Mouse (Mus musculus) midbrain, embryonic 13.5 days (tissue): ENCODE measurements at regions not wholly inside any gene's neighbourhood (a gene's known extent, or its start where the extent isn't known, plus 50 kb on each side); places are given as distances from the start of the nearest gene placed in this dataset.

Source experiments
- ATAC-seq: fragments of 200-750 bp; cut with Nextera tagmentation; 2 replicates; pipeline ENCODE4 v1.8.0; 2017; ENCODE audit warnings: mild to moderate bottlenecking, moderate TSS enrichment, moderate library complexity
- H3K27ac ChIP-seq: fragments of 300-500 bp; sonication (generic); 2 replicates; pipeline ENCODE4 v1.5.1; 2015; ENCODE audit warnings: inconsistent platforms, mild to moderate bottlenecking, moderate library complexity
- H3K27me3 ChIP-seq: fragments of 300-500 bp; sonication (generic); 2 replicates; pipeline ENCODE4 v1.6.1; 2015; ENCODE audit warnings: mild to moderate bottlenecking, inconsistent platforms
- H3K36me3 ChIP-seq: fragments of 300-500 bp; sonication (generic); 2 replicates; pipeline ENCODE4 v1.6.1; 2015; ENCODE audit warnings: mild to moderate bottlenecking, inconsistent platforms
- H3K4me1 ChIP-seq: fragments of 300-500 bp; sonication (generic); replicated peaks from 2 replicates; pipeline ENCODE4 v1.6.1; 2015; ENCODE audit warnings: inconsistent platforms
- H3K4me2 ChIP-seq: fragments of 300-500 bp; sonication (generic); replicated peaks from 2 replicates; pipeline ENCODE4 v1.6.1; 2015; ENCODE audit warnings: moderate library complexity, mild to moderate bottlenecking, inconsistent platforms
- H3K4me3 ChIP-seq: fragments of 300-500 bp; sonication (generic); replicated peaks from 2 replicates; pipeline ENCODE4 v1.5.1; 2015; ENCODE audit warnings: mild to moderate bottlenecking, inconsistent platforms
- H3K9ac ChIP-seq: fragments of 300-500 bp; sonication (generic); replicated peaks from 2 replicates; pipeline ENCODE4 v1.6.1; 2015; ENCODE audit warnings: mild to moderate bottlenecking, inconsistent platforms
- H3K9me3 ChIP-seq: fragments of 300-500 bp; sonication (generic); 2 replicates; pipeline ENCODE4 v1.6.1; 2016; ENCODE audit warnings: mild to moderate bottlenecking, inconsistent platforms
- WGBS: fragments of 180-500 bp; shearing (Covaris S2); methylation state at CpG from one replicate; pipeline ENCODE4 v1.1.7; 2015; 5-methylcytosine and 5-hydroxymethylcytosine counted together

- H3K9me3 ChIP-seq = no peaks in the 10 kb centered on the region
- H3K9ac ChIP-seq = no peak overlapping the region
- H3K4me2 ChIP-seq = no peak overlapping the region
- H3K27me3 ChIP-seq = no peaks in the 10 kb centered on the region
- H3K4me3 ChIP-seq = no peak overlapping the region
- peaks cover 11% of the 10 kb centered on the region for H3K4me1 ChIP-seq
- ATAC-seq = no peak
- WGBS = 93% methylated on average over 6 of the region's 6 CpGs
- H3K27ac ChIP-seq = no peak overlapping the region
- H3K36me3 ChIP-seq = no peaks in the 10 kb centered on the region
These were observed 52.9 kb upstream of the Fam180a start for GRCm38 (mm10) chr6:35378851-35379250.

- WGBS = 93% methylated on average over 3 of the region's 3 CpGs
- Histone ChIP-seq H3K4me3 (no peak overlapping the region), H3K27me3 (no peaks in the 10 kb centered on the region)
These were observed 51.6 kb upstream of the Fam180a start for GRCm38 (mm10) chr6:35377535-35377934.

GRCm38 (mm10) chr6:35376526-35376925 is 50.6 kb upstream of the Fam180a start:
- ATAC-seq = no peak
- 81% methylated on average over 9 of the region's 9 CpGs for WGBS
- H3K27me3 ChIP-seq = no peaks in the 10 kb centered on the region

More at GRCm38 (mm10) chr6:35377535-35377934, 51.6 kb upstream of the Fam180a start:
- peaks cover 11% of the 10 kb centered on the region for H3K4me1 ChIP-seq
- no peak overlapping the region for H3K27ac ChIP-seq
- no peak for ATAC-seq
- H3K4me2 ChIP-seq = no peak overlapping the region
- H3K9me3 ChIP-seq = no peaks in the 10 kb centered on the region
- H3K36me3 ChIP-seq = no peaks in the 10 kb centered on the region
- H3K9ac ChIP-seq = no peak overlapping the region

More at GRCm38 (mm10) chr6:35376526-35376925, 50.6 kb upstream of the Fam180a start:
- no peak overlapping the region for H3K4me2 ChIP-seq
- no peaks in the 10 kb centered on the region for H3K9me3 ChIP-seq
- no peak overlapping the region for H3K9ac ChIP-seq
- H3K4me3 ChIP-seq = no peak overlapping the region
- H3K27ac ChIP-seq = no peak overlapping the region
- H3K36me3 ChIP-seq = no peaks in the 10 kb centered on the region
- H3K4me1 ChIP-seq = peaks cover 11% of the 10 kb centered on the region
